Mouse (Mus musculus): ENCODE data around the gene Mc3r.

The Mc3r gene

GRCm38 (mm10) chr2:172249336-172249735, 1.0 kb downstream of the Mc3r start:
- no peak for DNase-seq (ENCODE audit: low read depth, low spot score)

GRCm38 (mm10) chr2:172256418-172256817, 8.1 kb downstream of the Mc3r start:
- DNase-seq (ENCODE audit: low read depth, low spot score), result no peak

GRCm38 (mm10) chr2:172256956-172257355, 8.7 kb downstream of the Mc3r start:
- DNase-seq (ENCODE audit: low read depth, low spot score), result no peak

- DNase-seq (ENCODE audit: low read depth, low spot score), result no peak
Measured at GRCm38 (mm10) chr2:172257471-172258065, 9.3 kb downstream of the Mc3r start.

- no peak for DNase-seq (ENCODE audit: low read depth, low spot score)
Measured at GRCm38 (mm10) chr2:172260064-172260463, 11.8 kb downstream of the Mc3r start.

GRCm38 (mm10) chr2:172261441-172261840, 13.1 kb downstream of the Mc3r start:
- no peak for DNase-seq (ENCODE audit: low read depth, low spot score)

- DNase-seq (ENCODE audit: low read depth, low spot score), result no peak
Measured at GRCm38 (mm10) chr2:172263216-172263615, 14.9 kb downstream of the Mc3r start.

- no peak for DNase-seq (ENCODE audit: low read depth, low spot score)
Measured at GRCm38 (mm10) chr2:172269907-172270306, 21.6 kb downstream of the Mc3r start.

GRCm38 (mm10) chr2:172270485-172270944, 22.2 kb downstream of the Mc3r start:
- no peak for DNase-seq (ENCODE audit: low read depth, low spot score)

- no peak for DNase-seq (ENCODE audit: low read depth, low spot score)
Measured at GRCm38 (mm10) chr2:172270974-172271697, 22.8 kb downstream of the Mc3r start.

- no peak for DNase-seq (ENCODE audit: low read depth, low spot score)
Measured at GRCm38 (mm10) chr2:172274662-172275061, 26.4 kb downstream of the Mc3r start.

- no peak for DNase-seq (ENCODE audit: low read depth, low spot score)
Measured at GRCm38 (mm10) chr2:172276155-172276554, 27.9 kb downstream of the Mc3r start.

- DNase-seq (ENCODE audit: low read depth, low spot score), result no peak
Measured at GRCm38 (mm10) chr2:172278979-172279378, 30.7 kb downstream of the Mc3r start.

GRCm38 (mm10) chr2:172282071-172282710, 33.9 kb downstream of the Mc3r start:
- no peak for DNase-seq (ENCODE audit: low read depth, low spot score)

GRCm38 (mm10) chr2:172287715-172288114, 39.4 kb downstream of the Mc3r start:
- no peak for DNase-seq (ENCODE audit: low read depth, low spot score)

GRCm38 (mm10) chr2:172288965-172289364, 40.7 kb downstream of the Mc3r start:
- DNase-seq (ENCODE audit: low read depth, low spot score), result no peak

- no peak for DNase-seq (ENCODE audit: low read depth, low spot score)
Measured at GRCm38 (mm10) chr2:172289632-172290031, 41.3 kb downstream of the Mc3r start.

- no peak for DNase-seq (ENCODE audit: low read depth, low spot score)
Measured at GRCm38 (mm10) chr2:172290474-172290873, 42.2 kb downstream of the Mc3r start.

- DNase-seq (ENCODE audit: low read depth, low spot score), result no peak
Measured at GRCm38 (mm10) chr2:172291025-172291424, 42.7 kb downstream of the Mc3r start.

- no peak for DNase-seq (ENCODE audit: low read depth, low spot score)
Measured at GRCm38 (mm10) chr2:172291755-172292524, 43.6 kb downstream of the Mc3r start.

- DNase-seq (ENCODE audit: low read depth, low spot score), result no peak
Measured at GRCm38 (mm10) chr2:172292525-172293405, 44.5 kb downstream of the Mc3r start.

All from skeletal muscle tissue, adult 2 months (tissue).